Mouse (Mus musculus) midbrain, postnatal 0 days (tissue): Measurements from ENCODE around the gene Gnat2. TPM values are rescaled to one million over a fixed set of nuclear protein-coding genes. Genes with fewer than 3 reads are reported as not detected.

Experiments
- ATAC-seq: fragments of 200-750 bp; cut with Nextera tagmentation; 2 replicates; pipeline ENCODE4 v1.8.0; 2017; ENCODE audit warnings: moderate number of reproducible peaks, mild to moderate bottlenecking, moderate TSS enrichment, moderate library complexity; ENCODE audit not compliant: low FRiP score
- DNase-seq: peaks from one replicate; pipeline ENCODE4 v3.0.0-alpha.2; 2015; ENCODE audit warnings: low spot score
- H3K27ac ChIP-seq: fragments of 300-500 bp; sonication (generic); 2 replicates; pipeline ENCODE4 v1.5.1; 2014; ENCODE audit warnings: low read depth, mild to moderate bottlenecking, low read length, mixed read lengths
- H3K27me3 ChIP-seq: fragments of 300-500 bp; sonication (generic); 2 replicates; pipeline ENCODE4 v1.6.1; 2014; ENCODE audit warnings: low read length, control low read depth, mixed read lengths; ENCODE audit not compliant: insufficient read depth
- H3K36me3 ChIP-seq: fragments of 300-500 bp; sonication (generic); 2 replicates; pipeline ENCODE4 v1.6.1; 2014; ENCODE audit warnings: low read length, control low read depth, mixed read lengths; ENCODE audit not compliant: insufficient read depth
- H3K4me1 ChIP-seq: fragments of 300-500 bp; sonication (generic); 2 replicates; pipeline ENCODE4 v1.6.1; 2014; ENCODE audit warnings: mild to moderate bottlenecking, control low read depth, antibody characterized with exemption, low read length, mixed read lengths; ENCODE audit not compliant: insufficient read depth
- H3K4me2 ChIP-seq: fragments of 300-500 bp; sonication (generic); 2 replicates; pipeline ENCODE4 v1.6.1; 2014; ENCODE audit warnings: low read depth, mild to moderate bottlenecking, low read length, mixed read lengths; ENCODE audit not compliant: poor library complexity, severe bottlenecking
- H3K4me3 ChIP-seq: fragments of 300-500 bp; sonication (generic); 2 replicates; pipeline ENCODE4 v1.5.1; 2014; ENCODE audit warnings: low read depth, mild to moderate bottlenecking, low read length, moderate library complexity
- H3K9ac ChIP-seq: fragments of 300-500 bp; sonication (generic); replicated peaks from 2 replicates; pipeline ENCODE4 v1.6.1; 2014; ENCODE audit warnings: mild to moderate bottlenecking, low read length, moderate library complexity, mixed read lengths; ENCODE audit not compliant: poor library complexity, severe bottlenecking
- H3K9me3 ChIP-seq: fragments of 300-500 bp; sonication (generic); 2 replicates; pipeline ENCODE4 v1.6.1; 2016; ENCODE audit warnings: low read length, control low read depth
- CTCF ChIP-seq: IDR thresholded peaks from 2 replicates; pipeline ENCODE4 v1.5.1; 2016; ENCODE audit warnings: antibody characterized with exemption, mild to moderate bottlenecking
- WGBS: fragments of 180-500 bp; shearing (Covaris S2); extraction: QIAGEN DNeasy Blood & Tissue Kit; methylation state at CpG from one replicate; pipeline ENCODE4 v1.1.7; 2014; 5-methylcytosine and 5-hydroxymethylcytosine counted together
- polyA plus RNA-seq: library from polyadenylated mRNA; unstranded; fragments of >200 nt; fragmentation: Nextera tagmentation; extraction: Ambion mirVana; gene quantifications from 2 replicates; pipeline ENCODE4 v1.2.1, GENCODE M21; 2015
- total RNA-seq: library from RNA; depleted of rRNA; stranded (reverse); fragments of >200 nt; gene quantifications from 2 replicates; pipeline ENCODE4 v1.2.3, GENCODE M21; 2014; rRNA removed

Gene Gnat2
- total RNA-seq (0.28 TPM in 1 of 2 replicates, not detected in the other), polyA plus RNA-seq (0.26 and 0.28 TPM in 2 replicates)

DNA sequence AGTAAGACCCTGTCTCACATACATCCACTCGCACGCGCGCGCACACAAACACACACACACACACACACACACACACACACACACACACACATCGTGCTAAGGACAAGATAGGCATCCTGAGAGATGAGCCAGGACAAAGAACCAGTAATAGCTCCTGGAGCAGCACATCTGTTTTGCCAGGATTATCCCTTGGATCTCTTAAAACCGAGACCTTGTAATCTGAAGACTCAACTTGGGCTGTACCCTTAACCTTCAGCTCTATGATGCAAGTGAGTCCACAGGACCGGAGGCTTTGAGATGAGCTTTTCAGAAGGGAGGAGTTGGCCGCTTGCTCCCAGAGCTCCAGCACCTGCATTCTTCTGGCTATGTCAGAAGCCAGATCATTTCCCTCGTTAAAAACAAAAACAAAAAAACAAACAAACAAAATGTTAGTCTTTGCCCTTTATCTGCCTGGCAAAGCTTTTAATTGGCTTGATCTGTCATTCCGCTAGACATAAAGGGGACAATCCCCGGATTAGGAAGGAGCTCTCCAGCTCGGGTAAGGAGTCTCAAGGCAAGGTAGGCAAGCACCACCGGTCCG, at the start of gene Gnat2:
TSS of gene Gnat2 (plus strand) at position 254 of the 580 bp plus-strand sequence.
- Histone ChIP-seq H3K36me3 (no peaks in the 10 kb centered on the region), H3K27me3 (no peaks in the 10 kb centered on the region), H3K27ac (no peak within 1 kb of the TSS), H3K4me3 (no peak within 1 kb of the TSS), H3K4me2 (no peak within 1 kb of the TSS), H3K4me1 (no peaks in the 10 kb centered on the region), H3K9ac (no peak within 1 kb of the TSS), H3K9me3 (no peaks in the 10 kb centered on the region)
- 61% methylated on average over 15 of the region's 15 CpGs for WGBS
- DNase-seq (no peak), ATAC-seq (no peak)
- TF ChIP-seq CTCF, result no peak

DNA sequence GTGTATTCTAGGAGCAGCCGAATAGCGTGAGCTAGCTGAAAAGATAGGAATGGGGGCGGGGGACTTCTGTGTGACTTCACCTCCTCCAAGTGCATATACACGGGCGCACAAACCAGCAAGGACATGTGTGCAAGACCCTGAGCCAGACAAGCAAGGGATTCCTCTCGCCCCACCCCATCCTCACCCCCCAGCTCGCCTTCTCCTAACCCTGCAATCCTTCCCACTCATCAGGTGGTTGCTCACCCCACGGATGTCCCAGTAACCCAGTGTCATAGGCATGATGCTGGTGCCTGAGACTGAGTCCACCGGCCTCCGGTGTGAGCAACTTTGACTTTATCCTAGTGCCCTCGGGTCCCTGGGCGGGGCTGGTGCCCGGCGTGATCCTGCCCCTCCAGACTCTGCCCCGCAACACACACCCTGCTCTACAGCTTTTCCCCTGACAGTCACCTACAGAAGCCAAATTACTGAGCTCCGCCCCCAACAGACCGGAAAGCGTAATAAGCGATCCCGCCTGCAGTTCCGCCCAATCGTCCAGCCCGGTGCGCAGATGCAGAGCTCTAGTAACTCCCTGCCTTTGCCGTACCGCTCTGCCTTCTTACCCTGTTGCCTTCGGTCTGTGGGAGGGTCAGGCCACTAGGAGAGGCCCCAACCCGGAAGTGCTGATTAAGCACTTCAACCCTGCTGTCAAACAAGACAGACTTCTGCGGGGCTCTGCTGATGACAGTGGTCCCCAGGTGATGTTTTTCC, 48.0 kb upstream of the Gnat2 start, which contains the start of gene Gstm4:
TSS of gene Gstm4 (minus strand) at position 501 of the 747 bp plus-strand sequence.
- ATAC-seq (peak; percentile 83), DNase-seq (peak; percentile 90)
- peak; percentile 49 for TF ChIP-seq CTCF
- Histone ChIP-seq H3K27me3 (no peaks in the 10 kb centered on the region), H3K9ac (peak within 1 kb of the TSS; percentile 54), H3K4me2 (peak within 1 kb of the TSS; percentile 64), H3K4me3 (peak within 1 kb of the TSS; percentile 44), H3K27ac (peak within 1 kb of the TSS; percentile 71), H3K4me1 (no peaks in the 10 kb centered on the region), H3K9me3 (no peaks in the 10 kb centered on the region), H3K36me3 (no peaks in the 10 kb centered on the region)
- 5% methylated on average over 29 of the region's 29 CpGs for WGBS

GRCm38 (mm10) chr3:108046944-108047655, 45.5 kb upstream of the Gnat2 start:
- no peak for TF ChIP-seq CTCF
- no peaks in the 10 kb centered on the region for H3K9me3 ChIP-seq
- ATAC-seq (no peak), DNase-seq (no peak)
- H3K4me3 ChIP-seq, result no peak overlapping the region
- no peak overlapping the region for H3K9ac ChIP-seq
- H3K4me1 ChIP-seq, result no peaks in the 10 kb centered on the region
- H3K27ac ChIP-seq, result no peak overlapping the region
- no peak overlapping the region for H3K4me2 ChIP-seq
- no peaks in the 10 kb centered on the region for H3K27me3 ChIP-seq
- no peaks in the 10 kb centered on the region for H3K36me3 ChIP-seq
- WGBS, result 90% methylated on average over 2 of the region's 2 CpGs

GRCm38 (mm10) chr3:108048306-108048705, 44.3 kb upstream of the Gnat2 start:
- ATAC-seq, result no peak
- Histone ChIP-seq H3K9me3 (no peaks in the 10 kb centered on the region), H3K27ac (no peak overlapping the region), H3K4me3 (no peak overlapping the region), H3K9ac (no peak overlapping the region), H3K36me3 (no peaks in the 10 kb centered on the region), H3K4me2 (no peak overlapping the region), H3K4me1 (no peaks in the 10 kb centered on the region), H3K27me3 (no peaks in the 10 kb centered on the region)
- 81% methylated on average over 3 of the region's 3 CpGs for WGBS
- TF ChIP-seq CTCF, result no peak
- peak; percentile 19 for DNase-seq

DNA sequence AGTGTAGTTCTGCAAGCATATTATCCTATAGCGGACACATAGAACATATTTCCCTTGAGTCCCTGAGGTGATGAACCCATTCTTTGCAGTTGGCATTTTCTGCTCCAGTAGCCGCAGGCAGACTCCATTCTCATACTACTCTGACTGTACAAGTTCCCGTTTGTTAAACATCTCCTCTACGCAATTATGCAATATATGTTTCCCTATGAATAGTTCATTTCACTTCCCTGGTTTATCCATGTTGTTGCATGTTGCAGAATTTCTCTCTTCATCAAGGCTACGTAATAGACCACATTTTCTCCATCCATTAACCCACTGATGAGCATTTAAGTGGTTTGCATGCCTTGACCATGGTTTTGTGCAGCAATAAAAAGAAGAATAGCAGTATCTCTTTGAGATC, 42.1 kb upstream of the Gnat2 start:
- H3K9ac ChIP-seq, result no peak overlapping the region
- no peaks in the 10 kb centered on the region for H3K9me3 ChIP-seq
- no peaks in the 10 kb centered on the region for H3K27me3 ChIP-seq
- H3K4me3 ChIP-seq, result no peak overlapping the region
- H3K27ac ChIP-seq, result no peak overlapping the region
- WGBS, result 88% methylated on average over 5 of the region's 5 CpGs
- ATAC-seq, result no peak
- no peaks in the 10 kb centered on the region for H3K4me1 ChIP-seq
- no peak for DNase-seq
- no peak overlapping the region for H3K4me2 ChIP-seq
- no peak for TF ChIP-seq CTCF
- no peaks in the 10 kb centered on the region for H3K36me3 ChIP-seq
